Mouse (Mus musculus) layer of hippocampus, adult 11-12 months (tissue): ENCODE results near the gene Map4k5.

Source experiments
- DNase-seq: peaks from one replicate; pipeline ENCODE4 v3.0.0; 2022; ENCODE audit warnings: low spot score

Gene Map4k5

DNA sequence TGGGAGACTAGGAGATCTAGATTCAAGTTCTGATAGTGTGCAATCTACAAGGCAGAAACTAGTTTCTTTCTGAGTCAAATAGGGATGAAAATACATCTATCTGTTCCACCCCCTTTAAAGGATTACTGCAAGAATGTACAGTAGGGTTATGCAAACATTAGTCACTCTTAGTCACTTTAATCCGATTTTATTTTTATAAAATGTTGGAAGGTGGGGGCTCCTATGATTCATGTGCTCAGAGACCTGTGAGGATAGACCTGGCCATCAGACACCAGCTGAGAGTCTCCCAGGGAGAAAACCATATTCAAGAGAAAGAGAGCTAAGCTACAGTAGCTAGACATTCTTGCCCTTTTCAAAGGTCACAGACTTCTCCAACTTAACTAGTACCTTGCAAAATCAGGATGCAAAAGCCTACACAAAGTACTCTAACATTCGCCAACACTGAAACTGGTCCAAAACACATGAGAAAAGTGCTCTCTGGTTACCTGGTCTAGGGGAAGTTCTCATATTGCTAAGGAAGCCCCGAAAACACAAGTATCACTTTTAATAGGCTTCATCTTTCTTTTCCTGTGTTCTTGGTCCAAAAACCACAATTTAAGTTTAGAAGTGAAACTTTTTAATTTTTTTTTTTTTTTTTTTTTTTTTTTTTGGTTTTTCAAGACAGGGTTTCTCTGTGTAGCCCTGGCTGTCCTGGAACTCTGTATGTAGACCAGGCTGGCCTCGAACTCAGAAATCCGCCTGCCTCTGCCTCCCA is 7.7 kb downstream of the Map4k5 start:
- DNase-seq = no peak

DNA sequence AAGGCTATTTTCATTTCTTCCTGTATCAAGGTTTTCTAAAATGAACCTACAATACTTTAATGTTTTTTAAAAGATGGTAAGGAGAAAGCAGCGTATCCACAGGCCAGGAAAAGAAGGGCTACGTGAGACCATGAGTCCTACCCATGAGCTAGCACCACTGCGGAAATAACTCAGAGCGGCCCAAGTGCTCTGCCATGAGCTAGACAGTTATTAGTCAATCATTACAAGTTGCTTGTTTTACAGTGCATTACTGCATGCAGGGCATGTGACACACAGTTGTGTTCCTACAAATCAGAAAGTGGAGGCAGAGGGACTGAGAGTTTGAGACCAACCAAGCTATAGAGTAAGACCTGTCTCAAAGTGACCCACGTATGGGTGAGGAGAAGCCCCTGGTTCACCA is 8.9 kb downstream of the Map4k5 start:
- DNase-seq = no peak

GRCm38 (mm10) chr12:69881198-69881905 is 11.6 kb downstream of the Map4k5 start:
- no peak for DNase-seq

GRCm38 (mm10) chr12:69879739-69880138 is 13.3 kb downstream of the Map4k5 start:
- no peak for DNase-seq

DNA sequence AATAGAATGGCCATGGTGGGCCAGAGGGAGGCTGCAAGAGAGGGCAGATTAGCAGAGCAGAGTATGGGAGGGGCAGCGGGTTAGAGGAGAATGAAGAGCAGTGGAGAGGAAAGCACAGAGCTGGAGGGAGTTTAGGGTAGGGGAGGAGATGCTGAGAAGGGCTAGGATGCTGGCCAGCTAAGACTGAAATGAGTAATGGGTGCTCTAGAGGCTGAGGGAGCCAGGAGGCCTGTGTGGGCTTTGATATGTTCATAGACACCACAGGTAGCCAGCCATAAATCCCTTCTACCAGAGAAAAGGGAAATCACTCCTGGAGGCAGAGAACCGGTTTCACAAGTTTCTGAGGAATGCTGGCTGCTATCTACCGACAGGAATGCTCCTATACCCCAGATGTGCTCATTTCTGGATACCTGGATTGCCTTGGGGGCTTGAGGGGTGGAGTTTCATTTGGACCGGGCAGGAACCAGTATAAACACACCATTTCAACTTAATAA is 13.8 kb downstream of the Map4k5 start:
- no peak for DNase-seq

GRCm38 (mm10) chr12:69877842-69878363 is 15.1 kb downstream of the Map4k5 start:
- no peak for DNase-seq

GRCm38 (mm10) chr12:69871632-69872031 is 21.4 kb downstream of the Map4k5 start:
- DNase-seq = no peak

GRCm38 (mm10) chr12:69867338-69867737 is 25.7 kb downstream of the Map4k5 start:
- DNase-seq = no peak

- no peak for DNase-seq
Observed at GRCm38 (mm10) chr12:69864164-69864692, 28.8 kb downstream of the Map4k5 start.

GRCm38 (mm10) chr12:69863505-69863904 is 29.5 kb downstream of the Map4k5 start:
- no peak for DNase-seq

GRCm38 (mm10) chr12:69858847-69859246 is 34.2 kb downstream of the Map4k5 start:
- DNase-seq = no peak

GRCm38 (mm10) chr12:69857597-69857996 is 35.4 kb downstream of the Map4k5 start:
- no peak for DNase-seq

- DNase-seq = no peak
Observed at GRCm38 (mm10) chr12:69856398-69856797, 36.6 kb downstream of the Map4k5 start.

GRCm38 (mm10) chr12:69855641-69856300 is 37.2 kb downstream of the Map4k5 start:
- DNase-seq = no peak

DNA sequence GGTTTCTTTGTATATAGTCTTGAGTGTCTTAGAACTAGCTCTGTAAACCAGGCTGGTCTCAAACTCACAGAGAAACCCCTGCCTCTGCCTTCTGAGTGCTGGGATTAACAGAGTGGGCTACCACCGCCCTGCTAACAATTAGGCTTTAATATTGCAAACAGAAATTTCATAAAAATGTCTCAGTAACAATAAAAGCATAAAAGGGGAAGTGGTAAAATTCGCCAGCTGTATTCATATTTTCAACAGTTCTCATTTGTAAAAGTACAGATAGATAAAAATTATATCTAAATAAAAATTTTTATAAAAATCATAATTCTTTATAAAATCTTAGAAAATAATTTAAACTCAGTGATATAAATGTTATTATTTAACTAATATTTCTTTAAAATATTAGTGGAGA is 39.1 kb downstream of the Map4k5 start:
- DNase-seq = no peak

DNA sequence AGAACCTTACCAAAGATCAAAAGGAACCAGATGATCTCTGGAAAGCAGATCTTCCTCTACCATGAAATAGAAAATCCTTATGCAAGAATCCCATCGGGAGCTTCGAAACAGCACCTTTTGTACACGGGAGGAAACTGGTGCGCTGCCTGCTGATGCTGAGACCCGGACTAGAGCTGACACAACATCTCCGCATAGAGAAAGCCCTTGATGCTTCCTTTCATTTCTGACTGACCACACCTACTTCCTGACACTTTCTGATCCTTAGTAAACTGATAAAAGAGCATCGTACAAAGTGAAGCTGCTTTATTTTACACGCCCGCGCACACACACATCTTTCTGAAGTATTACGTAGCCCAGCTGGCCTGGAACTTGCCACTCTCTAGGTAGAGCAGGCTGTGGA is 39.6 kb downstream of the Map4k5 start:
- no peak for DNase-seq

GRCm38 (mm10) chr12:69852288-69852687 is 40.7 kb downstream of the Map4k5 start:
- DNase-seq = no peak

DNA sequence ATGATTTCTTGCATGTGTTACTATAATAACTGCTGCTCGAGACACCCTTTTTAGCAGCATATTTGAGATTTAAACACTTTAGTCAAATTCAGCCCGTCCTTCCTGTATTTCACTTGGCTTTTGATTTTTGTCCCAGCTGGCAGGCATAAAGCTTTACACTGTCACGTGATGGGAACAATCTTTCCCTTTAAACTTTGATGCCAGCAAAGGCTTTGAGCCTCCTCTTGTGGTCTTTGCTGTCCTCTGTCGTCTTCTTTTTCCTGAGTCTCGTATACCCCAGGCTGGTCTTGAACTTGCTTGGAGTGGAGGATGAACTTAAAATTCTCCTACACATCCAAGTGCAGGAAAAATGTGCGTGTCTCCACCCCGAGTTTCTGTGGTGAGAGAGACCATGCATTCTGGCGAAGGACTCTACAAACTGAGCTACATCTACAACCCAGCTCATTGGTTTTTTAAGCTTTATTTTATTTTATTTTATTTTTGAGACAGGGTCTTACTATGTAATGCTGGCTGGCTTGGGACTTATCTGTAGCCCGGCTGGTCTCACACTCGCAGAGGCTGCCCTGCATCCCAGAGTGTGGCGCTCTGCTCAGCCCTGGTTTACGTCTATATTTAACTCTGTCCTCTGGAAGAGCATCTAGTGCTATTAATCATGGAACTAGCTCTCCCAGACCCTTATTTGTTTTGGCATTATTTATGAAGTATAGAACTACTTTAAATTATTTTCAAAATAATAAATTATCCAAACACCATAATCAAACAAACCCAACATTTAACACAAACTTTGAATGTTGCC is 44.7 kb downstream of the Map4k5 start:
- DNase-seq = no peak

DNA sequence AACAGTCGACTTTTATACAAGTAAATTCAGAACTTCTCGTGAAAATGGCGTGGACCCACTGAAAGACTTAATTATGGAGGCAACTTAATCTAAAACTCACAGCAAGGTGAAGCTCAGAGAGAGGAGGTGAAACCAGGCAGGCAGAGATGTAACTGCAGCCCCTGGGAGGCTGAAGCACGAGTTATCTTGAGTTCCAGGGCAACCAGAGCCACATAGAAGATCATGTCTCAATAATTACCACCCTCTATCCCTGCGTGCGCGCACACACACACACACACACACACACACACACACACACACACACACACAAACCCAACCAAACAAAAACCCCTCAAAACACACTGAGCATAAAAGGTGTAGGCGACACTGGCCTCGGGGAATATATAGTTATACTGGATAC is 46.5 kb downstream of the Map4k5 start:
- no peak for DNase-seq

- no peak for DNase-seq
Observed at GRCm38 (mm10) chr12:69845722-69846121, 47.3 kb downstream of the Map4k5 start.
